Mouse (Mus musculus): Measurements from ENCODE around the gene Ttc16.

The Ttc16 gene

DNA sequence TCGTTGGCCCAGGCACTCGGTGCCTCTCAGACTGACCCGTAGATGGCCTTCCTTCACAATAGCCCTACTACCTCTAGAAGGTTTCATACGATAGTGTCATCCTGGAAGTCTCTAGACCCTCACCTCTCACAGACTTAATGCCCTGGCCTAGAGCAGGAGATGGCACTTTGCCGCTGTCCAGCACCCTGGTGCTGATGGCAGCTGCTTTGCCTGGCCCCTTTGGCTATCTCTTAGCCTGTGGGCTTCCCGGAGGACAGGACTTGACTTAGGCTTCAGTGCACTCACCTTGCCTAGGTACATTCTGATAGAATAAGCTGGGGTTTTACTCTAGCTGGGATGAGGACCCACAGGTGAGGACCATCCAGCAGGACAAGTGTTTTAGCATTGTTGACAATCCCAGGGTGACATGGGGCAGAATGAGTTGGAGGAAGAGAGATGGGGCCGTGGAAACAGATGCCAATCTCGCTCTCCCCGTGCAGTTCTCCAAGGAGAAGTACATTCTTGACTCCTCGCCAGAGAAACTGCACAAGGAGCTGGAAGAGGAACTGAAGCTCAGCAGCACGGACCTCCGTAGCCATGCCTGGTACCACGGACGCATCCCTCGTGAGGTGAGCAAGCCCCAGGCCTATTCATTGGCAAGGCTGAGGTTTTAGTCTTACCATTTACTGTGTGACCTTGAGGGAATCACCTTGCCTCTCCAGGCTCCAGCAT, 31.0 kb downstream of the Ttc16 start:
- DNase-seq (ENCODE audit: low read depth, low spot score), result no peak

DNA sequence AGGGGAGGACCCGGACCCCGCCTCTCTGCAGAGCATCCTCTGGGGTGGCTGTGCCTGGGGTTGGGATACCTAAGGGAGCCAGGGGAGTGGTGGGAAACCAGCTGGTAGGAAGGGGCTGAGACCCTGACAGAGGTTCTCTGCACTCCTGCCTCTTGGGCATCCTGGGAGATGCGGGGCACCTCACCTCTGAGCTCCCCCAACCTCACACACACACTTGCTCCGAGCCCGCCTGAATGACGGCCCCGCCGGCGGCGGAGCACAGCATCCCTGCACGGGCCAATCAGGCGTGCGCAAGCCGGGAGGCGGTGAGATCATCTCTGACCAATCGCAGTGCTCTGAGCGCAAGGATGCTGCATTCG, 33.3 kb downstream of the Ttc16 start:
- no peak for DNase-seq (ENCODE audit: low read depth, low spot score)

DNA sequence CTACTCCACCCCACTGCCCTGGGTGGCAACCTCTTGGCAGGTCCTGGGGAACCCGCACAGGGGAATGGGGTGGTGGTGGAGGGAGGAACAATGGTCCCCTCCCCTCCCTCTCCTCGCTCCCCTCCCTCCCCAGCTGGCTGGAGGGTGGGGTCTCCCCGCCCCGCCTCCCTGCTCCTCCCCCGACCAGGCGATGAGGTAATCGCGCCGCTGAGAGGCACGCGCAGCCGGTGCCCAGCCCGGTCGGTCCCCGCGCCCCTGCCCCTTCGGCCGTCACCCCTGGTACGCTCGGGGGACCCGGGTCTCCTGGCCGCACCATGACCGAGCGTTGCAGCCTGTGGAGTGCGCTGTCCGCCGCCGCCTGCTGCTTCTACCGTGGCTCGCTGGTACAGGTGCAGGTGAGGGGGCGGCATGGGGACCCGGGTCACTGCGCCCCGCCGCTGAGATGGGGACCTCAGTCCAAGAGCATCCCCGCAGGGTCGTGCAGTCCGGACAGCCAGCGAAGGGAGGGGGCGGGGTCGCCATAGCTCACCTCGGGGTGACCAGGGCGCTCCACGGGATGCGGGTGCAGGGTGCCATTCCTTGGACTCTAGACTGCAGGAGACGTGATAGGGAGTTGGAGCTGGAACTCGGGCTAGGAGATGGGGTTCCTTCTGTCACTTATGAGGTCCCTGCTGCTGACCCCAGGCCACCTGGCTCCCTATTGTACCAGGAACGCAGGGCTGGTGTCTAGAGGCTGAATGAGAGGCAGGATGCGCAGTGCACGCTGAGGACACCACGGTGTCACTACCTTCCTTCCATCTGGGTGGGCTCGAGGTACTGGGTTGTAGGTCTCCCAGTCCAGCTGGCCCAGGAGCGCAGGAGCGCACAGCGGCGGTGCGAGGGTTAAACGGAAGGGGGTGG, 33.9 kb downstream of the Ttc16 start:
- no peak for DNase-seq (ENCODE audit: low read depth, low spot score)

DNA sequence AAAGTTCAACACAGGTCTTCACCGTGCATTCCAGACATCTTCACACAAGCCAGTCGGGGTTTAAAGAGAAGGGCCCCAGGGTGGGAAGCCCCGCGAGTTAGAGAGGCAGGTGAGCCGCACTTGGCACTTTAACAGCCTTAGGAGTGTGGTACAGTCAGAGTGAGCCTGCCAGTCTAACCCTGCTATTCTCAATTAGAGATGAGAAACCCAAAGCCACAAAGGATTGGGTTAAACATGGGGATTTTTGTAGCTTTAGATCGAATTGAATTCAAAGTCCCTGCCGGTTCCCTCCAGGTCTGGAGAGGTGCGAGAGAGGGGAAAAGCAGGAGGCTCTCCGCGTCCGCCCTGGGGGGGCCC, 34.5 kb downstream of the Ttc16 start, which contains the start of gene 6330409D20Rik:
Gene 6330409D20Rik (minus strand): TSS at position 101 of the 357 bp plus-strand sequence.
- no peak for DNase-seq (ENCODE audit: low read depth, low spot score)

DNA sequence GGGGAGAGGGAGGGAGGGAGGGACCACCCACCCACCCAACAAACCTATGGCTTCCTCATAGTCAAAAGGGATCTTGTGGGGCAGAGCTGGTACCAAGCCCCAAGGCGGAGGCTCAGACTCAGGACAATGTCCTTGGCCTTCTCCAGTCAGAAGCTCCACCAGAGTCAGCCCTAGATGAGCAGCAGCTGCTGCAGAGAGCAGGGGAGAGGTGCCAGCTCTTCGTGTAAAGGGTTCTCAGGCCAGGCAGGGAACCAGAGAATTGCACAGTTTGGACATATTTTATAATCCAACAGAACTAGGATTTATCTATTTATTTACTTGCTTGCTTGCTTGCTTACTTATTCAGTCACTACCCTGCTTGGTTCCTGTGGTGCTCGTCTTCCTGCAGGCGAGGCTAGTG, 36.1 kb downstream of the Ttc16 start:
- no peak for DNase-seq (ENCODE audit: low read depth, low spot score)

DNA sequence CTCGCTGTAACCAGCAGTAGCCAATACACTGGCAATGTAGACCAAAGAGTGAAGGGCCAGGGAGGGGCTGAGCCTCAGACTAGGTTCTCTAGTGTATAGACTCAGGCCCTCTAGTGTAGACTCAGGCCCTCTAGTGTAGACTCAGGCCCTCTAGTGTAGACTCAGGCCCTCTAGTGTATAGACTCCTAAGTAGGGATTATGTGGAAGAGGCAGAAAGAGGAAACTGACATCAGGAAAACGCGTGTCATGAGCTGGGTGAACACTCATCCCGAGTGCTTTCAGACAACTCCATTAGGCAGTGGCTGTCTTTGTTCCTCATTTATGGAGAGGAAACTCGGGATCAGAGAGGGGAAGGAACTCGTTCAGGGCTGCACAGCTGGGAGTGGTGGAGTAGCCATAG, 38.4 kb downstream of the Ttc16 start:
- DNase-seq (ENCODE audit: low read depth, low spot score), result no peak

DNA sequence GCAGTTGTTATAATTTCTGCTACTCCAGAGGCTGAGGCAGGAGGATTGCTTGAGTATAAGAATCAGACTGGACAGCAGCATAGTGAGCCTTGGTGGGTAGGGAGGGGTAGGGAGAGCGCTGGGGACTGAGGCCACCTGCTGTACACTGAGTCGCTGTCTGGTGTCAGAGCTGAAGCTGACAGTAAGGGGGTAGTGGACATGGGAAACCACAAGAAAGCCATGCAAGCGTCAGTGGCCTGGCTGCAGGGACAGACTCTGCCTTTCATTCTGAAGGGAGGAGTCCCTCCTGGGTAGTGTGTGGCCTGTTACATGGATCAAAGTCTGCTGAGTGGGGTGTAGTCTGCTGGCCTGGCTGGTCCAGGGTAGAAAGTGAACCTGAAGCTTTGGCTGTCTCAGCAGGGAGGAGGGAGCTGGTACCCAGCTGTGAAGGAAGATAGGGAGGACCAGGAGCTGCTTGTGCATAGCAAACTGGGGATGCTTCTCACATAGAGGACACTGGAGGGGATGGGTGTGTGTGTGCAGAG, 39.1 kb downstream of the Ttc16 start:
- no peak for DNase-seq (ENCODE audit: low read depth, low spot score)

DNA sequence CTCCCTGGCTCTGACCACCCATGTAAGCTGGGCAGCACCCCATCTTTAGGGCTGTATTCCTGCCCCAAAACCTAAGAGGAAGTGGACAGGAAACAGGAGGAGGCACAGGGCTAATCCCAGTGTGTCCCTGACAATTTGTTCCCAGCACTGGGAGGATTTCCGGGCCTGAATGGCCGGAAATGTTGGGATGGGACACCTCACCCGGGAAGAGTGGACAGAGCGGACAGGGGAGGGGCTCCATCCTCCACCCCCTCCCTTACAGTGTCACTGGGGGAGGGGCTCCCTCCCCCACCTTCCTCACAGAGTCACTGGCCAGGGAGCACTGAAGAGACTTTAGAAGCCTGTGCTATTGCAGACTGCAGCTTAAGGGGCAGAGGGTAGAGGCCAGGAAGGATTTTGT, 40.5 kb downstream of the Ttc16 start:
- peak; percentile 45 for DNase-seq (ENCODE audit: low read depth, low spot score)

DNA sequence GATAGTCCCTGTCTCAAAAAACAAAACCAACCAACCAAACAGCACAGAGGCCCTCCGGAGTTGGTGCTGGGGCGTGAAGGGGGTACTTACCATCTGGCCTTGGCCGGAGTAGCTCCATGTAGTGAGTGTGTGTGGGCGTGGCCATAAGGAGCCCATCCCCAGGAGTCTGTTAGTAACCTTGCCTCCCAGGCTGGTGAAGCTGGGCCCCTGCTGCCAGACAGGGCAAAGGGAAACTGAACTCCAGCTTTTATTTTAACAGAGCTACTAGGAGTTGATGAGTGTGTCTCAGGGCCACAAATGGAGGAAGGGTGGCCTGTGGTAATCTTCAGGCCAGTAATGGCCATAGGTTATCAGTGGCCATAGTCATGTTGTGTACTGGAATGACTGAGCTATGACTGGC, 41.0 kb downstream of the Ttc16 start:
- no peak for DNase-seq (ENCODE audit: low read depth, low spot score)

DNA sequence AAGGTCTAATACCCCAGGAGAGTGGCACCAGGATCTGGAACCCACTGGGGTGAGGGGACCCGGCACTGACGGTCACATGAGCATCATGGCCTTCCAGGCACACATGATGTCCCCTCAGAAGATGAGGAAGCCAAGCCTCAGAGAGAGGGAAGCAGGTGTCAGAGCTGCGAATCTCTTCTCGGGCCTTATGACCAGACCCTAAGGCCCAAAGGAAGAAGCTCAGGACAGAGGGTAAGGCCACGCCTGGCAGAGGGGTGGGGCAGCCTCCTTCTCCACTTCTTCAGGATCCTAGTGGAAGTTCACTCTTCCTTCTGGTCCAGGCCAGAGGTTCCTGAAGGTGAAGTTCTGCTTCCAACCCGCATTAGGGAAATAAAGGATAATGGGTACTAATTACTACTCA, 42.7 kb downstream of the Ttc16 start:
- DNase-seq (ENCODE audit: low read depth, low spot score), result no peak

DNA sequence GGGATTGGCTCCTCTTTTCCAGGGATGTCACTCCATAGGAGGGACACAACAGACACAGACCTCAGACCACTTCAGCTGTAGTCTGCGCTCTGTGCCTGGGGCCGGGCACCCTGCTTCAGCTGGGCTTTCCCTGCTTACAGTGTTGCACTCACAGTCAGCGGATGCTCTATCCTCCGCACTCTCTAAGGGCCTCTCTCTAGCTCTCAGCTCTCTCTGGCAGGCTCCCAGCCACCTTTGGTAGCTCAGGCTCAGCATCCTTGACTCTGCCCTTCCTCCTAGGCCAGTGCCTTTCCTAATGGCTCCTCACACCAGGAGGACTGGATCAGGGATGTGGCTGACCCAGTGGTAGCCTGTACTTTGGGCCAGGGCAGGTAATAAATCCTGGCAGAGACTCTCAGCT, 43.5 kb downstream of the Ttc16 start:
- no peak for DNase-seq (ENCODE audit: low read depth, low spot score)

DNA sequence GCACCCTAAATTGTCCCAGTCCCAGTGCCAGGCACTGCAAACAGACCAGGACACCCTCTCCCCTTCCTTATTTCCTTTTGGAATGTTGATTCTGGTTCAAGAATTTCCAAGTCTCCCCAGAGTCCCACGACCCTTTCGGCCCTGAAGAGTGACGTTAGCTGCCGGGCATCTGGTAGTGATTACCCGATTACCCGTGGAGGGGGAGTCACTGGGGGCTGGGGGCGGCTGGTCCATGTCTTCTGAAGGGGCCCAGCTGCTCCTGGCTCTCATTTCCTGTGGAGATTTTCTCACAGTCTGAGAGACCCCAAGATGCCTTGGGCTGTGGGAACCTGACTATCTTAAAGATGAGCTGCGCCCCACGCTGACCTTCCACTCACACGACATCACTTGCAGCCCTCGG, 44.6 kb downstream of the Ttc16 start:
- DNase-seq (ENCODE audit: low read depth, low spot score), result no peak

DNA sequence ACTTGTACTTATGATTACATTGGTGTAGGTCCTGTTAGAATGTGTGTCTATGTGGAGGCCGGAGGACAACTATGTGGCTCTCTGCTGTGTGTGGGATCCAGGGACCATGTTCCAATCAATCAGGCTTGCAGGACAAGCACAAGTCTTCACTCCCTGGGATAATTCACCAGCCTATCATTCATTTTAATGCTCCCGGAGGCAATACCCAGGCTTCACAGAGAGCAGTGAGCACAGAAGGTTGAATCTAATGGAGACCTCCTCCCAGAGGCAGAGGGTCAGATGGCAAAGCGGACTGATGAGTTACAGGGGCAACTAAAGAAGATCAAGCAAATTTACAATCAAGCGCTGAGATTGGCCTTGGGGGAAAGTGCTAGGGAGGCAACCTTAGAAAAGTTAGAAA, 45.9 kb downstream of the Ttc16 start:
- DNase-seq (ENCODE audit: low read depth, low spot score), result no peak

DNA sequence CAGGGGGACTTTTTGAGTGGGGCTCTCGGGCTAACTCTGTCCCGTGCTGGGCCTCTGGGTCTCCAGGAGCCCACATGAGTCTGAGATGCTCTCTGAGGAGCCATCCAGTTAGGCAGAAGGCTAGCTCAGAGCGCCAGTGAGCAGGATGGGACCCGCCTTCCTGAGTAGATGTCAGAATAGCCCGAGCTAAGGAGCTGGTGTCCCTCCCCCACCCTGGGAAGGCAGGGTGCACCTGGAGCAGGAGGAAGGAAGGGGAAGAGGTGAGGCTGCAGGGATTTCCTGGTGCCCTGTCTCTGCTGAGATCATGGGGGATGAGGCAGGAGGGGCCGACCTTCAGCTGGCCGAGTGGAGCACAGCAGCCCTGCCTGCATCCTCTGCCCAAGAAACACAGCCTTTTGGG, 47.0 kb downstream of the Ttc16 start:
- DNase-seq (ENCODE audit: low read depth, low spot score), result peak; percentile 39

DNA sequence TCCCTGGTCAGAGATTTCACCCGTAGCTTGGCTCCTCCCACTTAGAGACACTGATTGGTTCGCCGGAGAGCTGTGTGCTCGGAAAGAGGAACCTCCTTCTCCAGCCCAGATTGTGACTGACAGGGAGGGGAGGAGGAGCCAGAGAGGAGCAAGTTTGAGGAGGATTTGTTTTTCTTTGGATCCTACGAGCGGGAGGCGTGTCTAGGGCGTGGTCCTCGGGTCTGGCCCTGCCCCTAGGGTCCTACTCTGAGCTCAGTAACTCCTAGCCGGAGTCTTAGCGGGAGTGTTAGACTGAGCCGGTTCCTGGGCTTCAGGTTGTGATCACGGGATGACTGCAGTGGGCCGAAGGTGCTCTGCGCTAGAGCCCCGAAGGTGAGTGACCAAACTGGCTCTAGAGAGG, 48.0 kb downstream of the Ttc16 start:
- peak; percentile 93 for DNase-seq (ENCODE audit: low read depth, low spot score)

DNA sequence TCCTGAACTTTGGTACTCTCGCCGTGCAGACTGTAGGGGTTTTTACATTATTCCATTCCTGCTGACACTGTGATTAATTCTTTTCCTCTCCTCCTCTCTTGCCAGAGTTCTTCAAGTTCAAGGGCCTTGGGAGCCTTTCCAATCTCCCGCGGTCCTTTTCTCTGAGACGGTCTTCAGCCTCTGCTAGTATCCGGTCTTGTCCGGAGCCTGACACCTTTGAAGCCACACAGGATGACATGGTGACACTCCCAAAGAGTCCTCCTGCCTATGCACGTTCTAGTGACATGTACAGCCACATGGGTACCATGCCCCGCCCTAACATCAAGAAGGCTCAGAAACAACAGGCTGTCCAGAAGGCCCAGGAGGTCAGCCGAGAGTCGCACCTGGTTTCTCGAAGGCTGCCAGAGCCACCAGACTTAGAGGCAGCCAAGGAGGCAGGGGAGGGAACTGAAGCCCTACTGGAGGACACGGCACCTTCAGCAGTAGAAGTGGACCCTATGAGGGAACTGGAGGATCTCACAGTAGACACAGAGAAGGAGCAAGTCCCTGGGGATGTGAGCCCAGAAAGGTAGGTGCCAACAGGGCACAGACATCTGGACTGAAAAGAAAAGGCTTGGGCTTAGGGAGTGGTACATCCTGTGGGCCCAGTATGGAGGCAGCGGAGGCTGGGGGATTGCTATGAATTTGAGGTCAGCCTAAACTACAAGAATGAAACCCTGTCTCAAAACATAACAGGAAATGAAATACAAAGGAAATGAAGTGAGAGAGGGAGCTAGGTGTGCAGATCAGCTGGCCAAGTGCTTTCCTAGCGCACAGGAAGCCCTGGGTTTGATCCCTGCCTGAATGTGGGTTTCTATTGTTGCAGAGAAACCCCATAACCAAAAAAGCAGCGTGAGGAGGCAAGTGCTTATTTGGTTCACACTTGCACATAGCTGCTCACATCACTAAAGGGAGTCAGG, 50.3 kb downstream of the Ttc16 start:
- no peak for DNase-seq (ENCODE audit: low read depth, low spot score)

DNA sequence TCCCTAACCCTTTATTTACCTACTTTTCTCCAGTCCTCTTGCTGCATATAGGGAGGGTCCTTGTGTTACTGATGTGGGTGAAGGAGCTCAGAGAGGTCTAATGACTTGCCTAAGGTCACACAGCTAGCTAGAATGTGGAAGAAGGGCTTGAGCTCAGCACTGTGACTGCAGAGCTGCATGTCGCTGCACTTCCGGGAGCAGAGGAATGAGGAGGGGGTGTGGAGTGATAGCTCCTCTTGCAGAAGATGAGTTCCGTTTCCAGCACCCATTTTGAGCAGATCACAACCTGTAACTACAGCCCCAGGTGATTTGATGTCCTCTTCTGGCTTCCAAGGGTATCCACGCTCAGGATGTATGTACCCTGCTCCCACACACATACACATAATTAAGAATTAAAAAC, 51.3 kb downstream of the Ttc16 start:
- DNase-seq (ENCODE audit: low read depth, low spot score), result no peak

DNA sequence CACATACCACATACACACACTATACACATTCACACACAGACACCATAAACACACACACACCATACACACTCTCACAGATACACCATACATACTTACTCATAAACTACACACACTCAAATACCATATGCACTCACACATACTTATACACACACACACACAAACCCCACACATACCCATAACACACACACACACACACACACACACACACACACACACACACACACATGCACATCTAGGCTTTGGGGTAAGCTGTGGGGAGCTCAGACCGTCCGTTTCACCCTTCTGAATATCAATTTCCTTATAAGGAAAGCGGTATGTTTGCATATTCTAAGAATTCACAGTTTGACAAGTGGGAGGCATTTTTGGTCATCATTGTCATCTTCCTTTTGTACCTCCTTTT, 52.9 kb downstream of the Ttc16 start:
- DNase-seq (ENCODE audit: low read depth, low spot score), result no peak

DNA sequence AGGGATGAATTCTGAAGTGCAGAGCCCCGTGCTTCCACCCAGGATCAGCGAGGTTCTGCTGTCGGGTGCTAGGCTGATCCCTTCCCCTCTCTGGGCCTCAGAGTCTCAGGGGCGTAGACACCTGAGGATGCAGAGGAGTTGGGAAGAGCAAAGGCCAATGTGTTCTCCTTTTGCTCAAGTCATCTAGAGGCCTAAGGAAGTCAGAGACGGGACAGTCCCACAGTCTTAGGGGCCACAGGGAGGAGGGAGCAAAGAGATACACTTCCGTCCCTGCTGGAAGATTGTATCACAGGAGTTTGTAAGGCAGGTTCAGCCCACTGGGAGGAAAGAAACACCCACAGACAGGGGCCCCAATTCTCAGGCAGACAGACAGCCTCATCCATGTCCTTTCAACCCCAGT, 53.4 kb downstream of the Ttc16 start:
- no peak for DNase-seq (ENCODE audit: low read depth, low spot score)

DNA sequence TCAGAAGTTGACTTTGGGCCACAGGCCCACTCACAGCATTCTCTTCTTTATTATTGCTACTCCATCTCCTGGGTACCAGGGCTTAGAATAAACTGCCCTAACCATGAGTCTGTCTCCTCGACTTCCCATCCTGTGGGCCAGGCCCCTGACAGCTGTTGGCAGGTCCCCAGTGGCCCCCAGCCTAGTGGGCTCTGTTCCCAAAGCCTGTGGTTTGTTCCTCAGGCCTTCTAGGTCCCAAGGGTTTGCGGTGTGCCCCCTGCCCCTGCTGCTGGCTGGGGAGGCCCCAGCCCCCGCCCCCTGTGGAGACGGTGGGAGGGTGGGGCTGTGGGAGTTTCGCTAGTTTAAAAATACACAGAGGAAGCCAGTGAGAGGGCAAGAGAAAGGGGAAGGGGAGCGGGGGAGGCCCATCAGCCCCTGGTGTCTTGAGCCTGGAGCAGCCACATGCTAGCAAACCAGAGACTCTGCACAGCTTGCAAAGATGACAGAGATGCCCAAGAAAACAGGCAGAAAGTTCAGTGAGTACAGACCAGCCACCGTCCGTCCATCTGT, 54.7 kb downstream of the Ttc16 start, which contains the start of gene Sh2d3c:
Gene Sh2d3c (plus strand): TSS at position 375 of the 549 bp plus-strand sequence.
- no peak for DNase-seq (ENCODE audit: low read depth, low spot score)

DNA sequence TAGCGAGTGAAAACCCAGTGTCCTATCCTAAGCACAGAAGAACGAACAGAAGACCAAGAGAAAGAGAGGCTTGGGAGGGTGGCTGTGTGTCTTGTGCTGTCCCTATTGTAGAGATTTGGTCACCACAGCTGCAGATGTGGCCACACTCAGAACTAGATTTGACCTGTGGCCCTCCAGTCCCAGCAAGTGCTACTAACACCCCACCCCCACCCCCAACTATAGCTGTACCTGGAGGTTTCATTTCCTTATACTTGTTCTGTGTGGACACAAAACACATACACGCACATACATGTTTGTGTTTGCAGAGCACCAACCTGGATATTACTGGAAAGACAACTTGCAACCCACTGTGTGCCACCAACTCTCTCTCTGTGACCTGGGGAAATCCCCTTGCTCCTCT, 55.4 kb downstream of the Ttc16 start:
- DNase-seq (ENCODE audit: low read depth, low spot score), result no peak

All from skeletal muscle tissue, adult 2 months (tissue).